Mouse (Mus musculus) spleen, adult 2 months (tissue): ENCODE data around the gene Enoph1.

Experiments used
- CTCF ChIP-seq: fragments of 200-500 bp; IDR thresholded peaks from 2 replicates; pipeline ENCODE4 v1.5.1; 2011; ENCODE audit warnings: mild to moderate bottlenecking, inconsistent platforms; ENCODE audit not compliant: insufficient read depth, insufficient read length, insufficient replicate concordance; ENCODE audit errors: extremely low read depth
- POLR2A ChIP-seq: fragments of 200-500 bp; IDR thresholded peaks from 2 replicates; pipeline ENCODE4 v1.6.1; 2011; ENCODE audit warnings: low read depth, low read length, inconsistent platforms

- TF ChIP-seq POLR2A: no peak
- no peak for TF ChIP-seq CTCF
Observed at GRCm38 (mm10) chr5:100008485-100008884, 31.3 kb upstream of the Enoph1 start.
